Mouse (Mus musculus): ENCODE results near the gene Gm12248. TPM values are rescaled to one million over a fixed set of nuclear protein-coding genes. Genes with fewer than 3 reads are reported as not detected.

Gene Gm12248
- polyA plus RNA-seq, 1 experiment from 2014 or later = not detected

GRCm38 (mm10) chr11:58116560-58116959, 23.6 kb upstream of the Gm12248 start:
- Histone ChIP-seq H3K4me3 (ENCODE audit: control insufficient read depth in 1 of 2, insufficient read depth in 1 of 2, low read depth in 1 of 2, low read length in 2 of 2) (no peak overlapping the region), H3K27ac (replicated peaks in 1 of 2; ENCODE audit: control insufficient read depth in 1 of 2, insufficient read depth in 1 of 2, low read depth in 2 of 2, low read length in 2 of 2) (peak overlapping the region; percentile 21 to 25; a peak in 1 of 4 replicates), H3K4me1 (ENCODE audit: control insufficient read depth in 2 of 2, insufficient read depth in 2 of 2, low read length in 2 of 2) (peaks cover 0 to 6% of the 10 kb centered on the region in 2 experiments; a peak in 1 of 4 replicates), H3K9ac (ENCODE audit: low read length) (no peak overlapping the region), H3K27me3 (ENCODE audit: control insufficient read depth, insufficient read depth, low read length) (no peaks in the 10 kb centered on the region), H3K9me3 (ENCODE audit: control insufficient read depth, low read length) (no peaks in the 10 kb centered on the region), H3K4me2 (ENCODE audit: low read length) (no peak overlapping the region), H3K36me3 (ENCODE audit: control insufficient read depth, insufficient read depth, low read length) (peaks cover 93% of the 10 kb centered on the region)
- 71% methylated on average over 1 of the region's 1 CpGs for WGBS
- ATAC-seq (ENCODE audit: insufficient number of reproducible peaks, insufficient read depth, low FRiP score, low read depth) = no peak

GRCm38 (mm10) chr11:58107664-58108337, 14.9 kb upstream of the Gm12248 start:
- H3K4me3 ChIP-seq (ENCODE audit: control insufficient read depth in 1 of 2, insufficient read depth in 1 of 2, low read depth in 1 of 2, low read length in 2 of 2) = no peak overlapping the region
- H3K36me3 ChIP-seq (ENCODE audit: control insufficient read depth, insufficient read depth, low read length) = peaks cover 38% of the 10 kb centered on the region
- peaks cover 6 to 14% of the 10 kb centered on the region in 2 experiments for H3K4me1 ChIP-seq (ENCODE audit: control insufficient read depth in 2 of 2, insufficient read depth in 2 of 2, low read length in 2 of 2)
- 87% methylated on average over 4 of the region's 4 CpGs for WGBS
- no peak overlapping the region for H3K9ac ChIP-seq (ENCODE audit: low read length)
- no peaks in the 10 kb centered on the region for H3K27me3 ChIP-seq (ENCODE audit: control insufficient read depth, insufficient read depth, low read length)
- no peak for ATAC-seq (ENCODE audit: insufficient number of reproducible peaks, insufficient read depth, low FRiP score, low read depth)
- H3K27ac ChIP-seq (replicated peaks in 1 of 2; ENCODE audit: control insufficient read depth in 1 of 2, insufficient read depth in 1 of 2, low read depth in 2 of 2, low read length in 2 of 2) = no peak overlapping the region
- no peaks in the 10 kb centered on the region for H3K9me3 ChIP-seq (ENCODE audit: control insufficient read depth, low read length)
- no peak overlapping the region for H3K4me2 ChIP-seq (ENCODE audit: low read length)

GRCm38 (mm10) chr11:58107009-58107408, 14.1 kb upstream of the Gm12248 start:
- H3K4me2 ChIP-seq (ENCODE audit: low read length) = no peak overlapping the region
- no peak overlapping the region for H3K9ac ChIP-seq (ENCODE audit: low read length)
- peaks cover 30% of the 10 kb centered on the region for H3K36me3 ChIP-seq (ENCODE audit: control insufficient read depth, insufficient read depth, low read length)
- no peaks in the 10 kb centered on the region for H3K27me3 ChIP-seq (ENCODE audit: control insufficient read depth, insufficient read depth, low read length)
- no peaks in the 10 kb centered on the region for H3K9me3 ChIP-seq (ENCODE audit: control insufficient read depth, low read length)
- H3K27ac ChIP-seq (replicated peaks in 1 of 2; ENCODE audit: control insufficient read depth in 1 of 2, insufficient read depth in 1 of 2, low read depth in 2 of 2, low read length in 2 of 2) = no peak overlapping the region
- no peak for ATAC-seq (ENCODE audit: insufficient number of reproducible peaks, insufficient read depth, low FRiP score, low read depth)
- 40% methylated on average over 3 of the region's 3 CpGs for WGBS
- H3K4me1 ChIP-seq (ENCODE audit: control insufficient read depth in 2 of 2, insufficient read depth in 2 of 2, low read length in 2 of 2) = peaks cover 7 to 14% of the 10 kb centered on the region in 2 experiments
- no peak overlapping the region for H3K4me3 ChIP-seq (ENCODE audit: control insufficient read depth in 1 of 2, insufficient read depth in 1 of 2, low read depth in 1 of 2, low read length in 2 of 2)

GRCm38 (mm10) chr11:58104351-58104791, 11.4 kb upstream of the Gm12248 start:
- Histone ChIP-seq H3K4me1 (ENCODE audit: control insufficient read depth in 2 of 2, insufficient read depth in 2 of 2, low read length in 2 of 2) (peaks cover 7 to 14% of the 10 kb centered on the region in 2 experiments), H3K4me3 (ENCODE audit: control insufficient read depth in 1 of 2, insufficient read depth in 1 of 2, low read depth in 1 of 2, low read length in 2 of 2) (peak overlapping the region; percentile 68 to 89), H3K27me3 (ENCODE audit: control insufficient read depth, insufficient read depth, low read length) (no peaks in the 10 kb centered on the region), H3K9ac (ENCODE audit: low read length) (peak overlapping the region; percentile 89), H3K9me3 (ENCODE audit: control insufficient read depth, low read length) (no peaks in the 10 kb centered on the region), H3K4me2 (ENCODE audit: low read length) (peak overlapping the region; percentile 74), H3K27ac (replicated peaks in 1 of 2; ENCODE audit: control insufficient read depth in 1 of 2, insufficient read depth in 1 of 2, low read depth in 2 of 2, low read length in 2 of 2) (peak overlapping the region; percentile 81 to 82), H3K36me3 (ENCODE audit: control insufficient read depth, insufficient read depth, low read length) (peaks cover 4% of the 10 kb centered on the region; the same call in 1 of the 2 replicates)
- peak; percentile 8; the same call in 1 of the 2 replicates for ATAC-seq (ENCODE audit: insufficient number of reproducible peaks, insufficient read depth, low FRiP score, low read depth)
- WGBS = under 1% methylated on average over 24 of the region's 24 CpGs

DNA sequence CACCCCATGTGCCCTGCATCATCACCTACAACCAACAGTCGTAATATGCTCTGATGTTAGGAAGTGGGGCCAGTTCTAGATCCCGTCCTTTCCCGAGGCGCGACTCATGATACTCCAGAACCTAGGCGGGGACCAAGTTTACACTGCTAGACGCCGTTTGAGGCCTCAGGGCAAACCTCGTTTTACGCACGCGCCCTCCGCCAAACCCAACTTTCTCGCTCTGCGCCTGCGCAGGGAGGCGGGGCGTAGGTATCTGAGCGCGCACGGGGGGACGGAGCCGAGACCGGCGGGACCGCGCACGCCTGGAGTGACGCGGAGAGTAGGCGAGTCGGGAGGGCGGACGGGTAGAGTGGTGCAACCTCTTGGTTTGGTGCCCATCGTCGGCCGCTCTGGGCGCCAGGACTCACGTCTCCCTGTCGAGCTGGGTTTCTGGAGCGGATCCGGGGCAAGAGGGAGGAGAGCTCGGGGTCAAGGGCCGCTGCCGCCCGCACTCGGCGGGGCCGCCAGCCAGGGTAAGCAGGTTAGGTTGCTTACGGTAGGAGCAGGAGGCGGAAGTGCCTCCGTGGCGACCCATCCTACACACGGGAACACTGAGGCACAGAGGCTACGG, 10.9 kb upstream of the Gm12248 start, which contains the start of gene Cnot8:
Cnot8 (plus strand) TSS at position 457 of the 610 bp plus-strand sequence.
- no peaks in the 10 kb centered on the region for H3K27me3 ChIP-seq (ENCODE audit: control insufficient read depth, insufficient read depth, low read length)
- ATAC-seq (ENCODE audit: insufficient number of reproducible peaks, insufficient read depth, low FRiP score, low read depth) = peak; percentile 96
- no peaks in the 10 kb centered on the region for H3K9me3 ChIP-seq (ENCODE audit: control insufficient read depth, low read length)
- 0 out of 2 replicates have a peak, but pooled peaks cover 3% of the 10 kb centered on the region for H3K36me3 ChIP-seq (ENCODE audit: control insufficient read depth, insufficient read depth, low read length)
- peaks cover 7 to 14% of the 10 kb centered on the region in 2 experiments for H3K4me1 ChIP-seq (ENCODE audit: control insufficient read depth in 2 of 2, insufficient read depth in 2 of 2, low read length in 2 of 2)
- under 1% methylated on average over 54 of the region's 55 CpGs for WGBS
- peak within 1 kb of the TSS; percentile 81 to 82 for H3K27ac ChIP-seq (replicated peaks in 1 of 2; ENCODE audit: control insufficient read depth in 1 of 2, insufficient read depth in 1 of 2, low read depth in 2 of 2, low read length in 2 of 2)
- H3K4me2 ChIP-seq (ENCODE audit: low read length) = peak within 1 kb of the TSS; percentile 74
- peak within 1 kb of the TSS; percentile 68 to 89 for H3K4me3 ChIP-seq (ENCODE audit: control insufficient read depth in 1 of 2, insufficient read depth in 1 of 2, low read depth in 1 of 2, low read length in 2 of 2)
- H3K9ac ChIP-seq (ENCODE audit: low read length) = peak within 1 kb of the TSS; percentile 89

- Histone ChIP-seq H3K27ac (replicated peaks in 1 of 2; ENCODE audit: control insufficient read depth in 1 of 2, insufficient read depth in 1 of 2, low read depth in 2 of 2, low read length in 2 of 2) (peak overlapping the region; percentile 62 to 81), H3K4me3 (ENCODE audit: control insufficient read depth in 1 of 2, insufficient read depth in 1 of 2, low read depth in 1 of 2, low read length in 2 of 2) (peak overlapping the region; percentile 22 to 89), H3K27me3 (ENCODE audit: control insufficient read depth, insufficient read depth, low read length) (no peaks in the 10 kb centered on the region), H3K36me3 (ENCODE audit: control insufficient read depth, insufficient read depth, low read length) (0 out of 2 replicates have a peak, but pooled peaks cover 3% of the 10 kb centered on the region), H3K9me3 (ENCODE audit: control insufficient read depth, low read length) (no peaks in the 10 kb centered on the region), H3K9ac (ENCODE audit: low read length) (peak overlapping the region; percentile 71), H3K4me1 (ENCODE audit: control insufficient read depth in 2 of 2, insufficient read depth in 2 of 2, low read length in 2 of 2) (peaks cover 7 to 14% of the 10 kb centered on the region in 2 experiments), H3K4me2 (ENCODE audit: low read length) (peak overlapping the region; percentile 74)
- ATAC-seq (ENCODE audit: insufficient number of reproducible peaks, insufficient read depth, low FRiP score, low read depth) = peak; percentile 45
- 48% methylated on average over 13 of the region's 13 CpGs for WGBS
Measured at GRCm38 (mm10) chr11:58103344-58103653, 10.4 kb upstream of the Gm12248 start.

DNA sequence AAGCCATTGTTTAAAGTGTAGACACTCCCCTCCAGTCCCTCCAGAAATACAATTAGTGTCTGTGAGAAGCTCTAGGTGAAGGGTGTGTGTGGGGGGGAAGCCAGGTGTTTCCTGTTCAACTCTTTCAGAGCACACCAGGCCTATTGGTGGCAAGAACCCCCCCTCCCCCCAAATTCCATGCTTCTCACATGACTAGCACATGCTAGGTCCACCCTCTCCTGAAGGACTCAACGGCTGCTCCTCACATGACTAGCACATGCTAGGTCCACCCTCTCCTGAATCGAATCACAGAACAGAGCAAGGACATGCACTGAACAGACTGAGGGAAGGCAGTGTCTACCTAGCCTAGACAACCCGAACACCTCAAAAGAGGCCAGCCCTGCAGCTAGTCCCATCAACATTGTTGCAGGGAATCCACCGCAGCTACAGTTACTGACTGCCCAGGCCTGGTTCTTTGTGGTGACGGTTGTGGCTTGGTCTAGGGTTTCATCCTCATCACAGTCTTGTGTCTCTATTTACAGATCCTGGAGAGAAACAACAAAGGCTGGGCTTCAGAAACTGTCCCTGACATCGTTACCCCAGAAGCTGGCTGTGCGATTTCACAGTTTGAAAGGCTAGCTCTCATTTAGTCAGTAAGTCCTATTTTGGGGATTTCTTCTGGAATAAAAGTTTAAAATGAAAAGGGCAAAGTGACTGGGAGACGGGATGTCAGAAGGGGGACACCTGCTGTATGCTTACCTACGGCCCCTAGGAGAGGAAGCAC, 9.8 kb upstream of the Gm12248 start:
- H3K9ac ChIP-seq (ENCODE audit: low read length) = peak overlapping the region; percentile 71
- ATAC-seq (ENCODE audit: insufficient number of reproducible peaks, insufficient read depth, low FRiP score, low read depth) = no peak
- H3K9me3 ChIP-seq (ENCODE audit: control insufficient read depth, low read length) = no peaks in the 10 kb centered on the region
- H3K4me1 ChIP-seq (ENCODE audit: control insufficient read depth in 2 of 2, insufficient read depth in 2 of 2, low read length in 2 of 2) = peaks cover 7 to 14% of the 10 kb centered on the region in 2 experiments
- H3K27me3 ChIP-seq (ENCODE audit: control insufficient read depth, insufficient read depth, low read length) = no peaks in the 10 kb centered on the region
- peak overlapping the region; percentile 74 for H3K4me2 ChIP-seq (ENCODE audit: low read length)
- no peak overlapping the region for H3K4me3 ChIP-seq (ENCODE audit: control insufficient read depth in 1 of 2, insufficient read depth in 1 of 2, low read depth in 1 of 2, low read length in 2 of 2)
- 87% methylated on average over 9 of the region's 9 CpGs for WGBS
- H3K36me3 ChIP-seq (ENCODE audit: control insufficient read depth, insufficient read depth, low read length) = no peaks in the 10 kb centered on the region
- no peak overlapping the region for H3K27ac ChIP-seq (replicated peaks in 1 of 2; ENCODE audit: control insufficient read depth in 1 of 2, insufficient read depth in 1 of 2, low read depth in 2 of 2, low read length in 2 of 2)
